Mouse (Mus musculus): ENCODE measurements around the gene Olfr1326-ps1. TPM values are rescaled to one million over a fixed set of nuclear protein-coding genes. Genes with fewer than 3 reads are reported as not detected.

Gene Olfr1326-ps1
- not detected in 3 replicates for total RNA-seq (2017)

GRCm38 (mm10) chrX:74574788-74575187 lies at the start of gene Olfr1326-ps1:
Gene Olfr1326-ps1 (minus strand): TSS chrX:74574888.
- no peak for ATAC-seq (replicated peaks; ENCODE audit: insufficient number of reproducible peaks, low FRiP score, low TSS enrichment, poor library complexity, severe bottlenecking)

GRCm38 (mm10) chrX:74592379-74592778 lies 17.7 kb upstream of the Olfr1326-ps1 start, which contains the start of gene Olfr1325:
Gene Olfr1325 (plus strand): TSS chrX:74592679.
- no peak for ATAC-seq (replicated peaks; ENCODE audit: insufficient number of reproducible peaks, low FRiP score, low TSS enrichment, poor library complexity, severe bottlenecking)

Other genes with a start within 250 kb of the Olfr1326-ps1 start
- 0.19 to 0.78 TPM (median 0.21 TPM) in 3 replicates for gene Plxna3, start 245.8 kb downstream of the Olfr1326-ps1 start, total RNA-seq (2017)
- 6.7 to 12.1 TPM (median 11.1 TPM) in 3 replicates for gene Lage3, start 221.3 kb downstream of the Olfr1326-ps1 start, total RNA-seq (2017)
- gene Ubl4a, start 201.7 kb downstream of the Olfr1326-ps1 start, total RNA-seq (2017), result 3.6 to 12.2 TPM (median 10.0 TPM) in 3 replicates
- gene Slc10a3, start 201.5 kb downstream of the Olfr1326-ps1 start, total RNA-seq (2017), result 11.6 to 17.2 TPM (median 13.4 TPM) in 3 replicates
- gene Fam3a, start 181.6 kb downstream of the Olfr1326-ps1 start, total RNA-seq (2017), result 10.5 to 15.7 TPM (median 12.8 TPM) in 3 replicates
- 26.2 to 51.9 TPM (median 31.9 TPM) in 3 replicates for gene Ikbkg, start 181.6 kb downstream of the Olfr1326-ps1 start, total RNA-seq (2017)
- 120 to 126 TPM (median 124 TPM) in 3 replicates for gene G6pdx, start 145.7 kb downstream of the Olfr1326-ps1 start, total RNA-seq (2017)
- not detected in 3 replicates for gene Gm6880, start 93.5 kb downstream of the Olfr1326-ps1 start, total RNA-seq (2017)
- not detected in 3 replicates for gene Olfr1325, start 17.8 kb upstream of the Olfr1326-ps1 start, total RNA-seq (2017)
- not detected in 3 replicates for gene Gm5640, start 70.7 kb upstream of the Olfr1326-ps1 start, total RNA-seq (2017)
- gene Gm6890, start 166.0 kb upstream of the Olfr1326-ps1 start, total RNA-seq (2017), result not detected in 3 replicates